Mouse (Mus musculus) CH12.LX (cell line): ENCODE data around the gene Myo1d. TPM values are rescaled to one million over a fixed set of nuclear protein-coding genes. Genes with fewer than 3 reads are reported as not detected.

ENCODE experiments used
- DNase-seq: peaks from one replicate; pipeline ENCODE4 v3.0.0-alpha.2; 2013; ENCODE audit errors: extremely low read depth
- H3K27ac ChIP-seq: 2 replicates; pipeline ENCODE4 v1.5.1; 2012; ENCODE audit warnings: low read depth, mild to moderate bottlenecking, control low read depth, moderate library complexity; ENCODE audit not compliant: insufficient read depth
- H3K27me3 ChIP-seq: replicated peaks from 2 replicates; pipeline ENCODE3; 2012; ENCODE audit warnings: inconsistent platforms
- H3K36me3 ChIP-seq, 2 experiments: replicated peaks in 1 of 2; 2 replicates each; pipeline versions ENCODE3 to v1.6.1; 2012; ENCODE audit warnings: inconsistent platforms in 1 of 2, low read length in 1 of 2, mild to moderate bottlenecking in 1 of 2, mixed read lengths in 1 of 2, moderate library complexity in 1 of 2; ENCODE audit not compliant: control insufficient read depth in 1 of 2, insufficient read depth in 1 of 2
- H3K4me1 ChIP-seq, 2 experiments: 2 replicates each; pipeline ENCODE4 v1.6.1; 2012; ENCODE audit warnings: inconsistent platforms in 1 of 2, moderate library complexity in 1 of 2; ENCODE audit not compliant: insufficient read depth in 2 of 2, control insufficient read depth in 1 of 2
- H3K4me2 ChIP-seq: 2 replicates; pipeline ENCODE4 v1.6.1; 2012; ENCODE audit warnings: low read depth, mild to moderate bottlenecking, control low read depth; ENCODE audit not compliant: poor library complexity, insufficient read depth, severe bottlenecking
- H3K4me3 ChIP-seq, 3 experiments: fragments of 150-350 bp in 1 of 3; sonication (generic) in 1 of 3; replicated peaks in 1 of 3; 2 replicates each; pipeline versions ENCODE3 to v1.5.1; 2011 to 2012; ENCODE audit warnings: low read depth in 2 of 3, low read length in 2 of 3, mild to moderate bottlenecking in 2 of 3, moderate library complexity in 2 of 3, control low read depth in 1 of 3, improper control_type of control experiment in 1 of 3, inconsistent platforms in 1 of 3, mixed read lengths in 1 of 3; ENCODE audit not compliant: poor library complexity in 1 of 3
- H3K79me2 ChIP-seq: replicated peaks from 2 replicates; pipeline ENCODE4 v1.6.1; 2012; ENCODE audit warnings: mild to moderate bottlenecking, moderate library complexity; ENCODE audit not compliant: control insufficient read depth, poor library complexity, insufficient read depth, severe bottlenecking; ENCODE audit errors: extremely low read depth
- H3K9ac ChIP-seq: 2 replicates; pipeline ENCODE4 v1.6.1; 2012; ENCODE audit warnings: low read depth, mild to moderate bottlenecking, control low read depth, moderate library complexity; ENCODE audit not compliant: insufficient read depth
- H3K9me3 ChIP-seq: replicated peaks from 2 replicates; pipeline ENCODE3; 2012; ENCODE audit warnings: low read length, inconsistent platforms, mixed read lengths
- EP300 ChIP-seq: IDR thresholded peaks from 2 replicates; pipeline ENCODE4 v1.6.1; 2011; ENCODE audit warnings: low read length, improper control_type of control experiment
- ETS1 ChIP-seq: conservative IDR thresholded peaks from 2 replicates; pipeline ENCODE4 v1.6.1; 2012; ENCODE audit warnings: low read depth, mild to moderate bottlenecking, inconsistent platforms, low read length, improper control_type of control experiment, moderate library complexity
- GABPA ChIP-seq: IDR thresholded peaks from 2 replicates; pipeline ENCODE4 v1.6.1; 2012; ENCODE audit warnings: low read depth, low read length, improper control_type of control experiment, inconsistent platforms; ENCODE audit not compliant: insufficient replicate concordance
- HCFC1 ChIP-seq: IDR thresholded peaks from 2 replicates; pipeline ENCODE4 v1.6.1; 2012; ENCODE audit warnings: low read depth, mild to moderate bottlenecking, inconsistent platforms, low read length, improper control_type of control experiment
- IRF4 ChIP-seq: IDR thresholded peaks from 2 replicates; pipeline ENCODE4 v1.6.1; 2014; ENCODE audit warnings: low read depth, mild to moderate bottlenecking, inconsistent platforms, low read length, improper control_type of control experiment
- JUN ChIP-seq: IDR thresholded peaks from 2 replicates; pipeline ENCODE4 v1.6.1; 2011; ENCODE audit warnings: low read depth, mild to moderate bottlenecking, low read length, improper control_type of control experiment, moderate library complexity; ENCODE audit not compliant: insufficient read depth
- JUND ChIP-seq: conservative IDR thresholded peaks from 2 replicates; pipeline ENCODE4 v1.6.1; 2011; ENCODE audit warnings: low read depth, low read length, improper control_type of control experiment
- MEF2A ChIP-seq: IDR thresholded peaks from 2 replicates; pipeline ENCODE4 v1.6.1; 2014; ENCODE audit warnings: low read depth, mild to moderate bottlenecking, inconsistent platforms, low read length, improper control_type of control experiment, borderline replicate concordance
- NRF1 ChIP-seq: IDR thresholded peaks from 2 replicates; pipeline ENCODE4 v1.6.1; 2014; ENCODE audit warnings: low read depth, mild to moderate bottlenecking, inconsistent platforms, low read length, improper control_type of control experiment, moderate library complexity
- PAX5 ChIP-seq: IDR thresholded peaks from 2 replicates; pipeline ENCODE4 v1.6.1; 2012; ENCODE audit warnings: low read length, inconsistent platforms, mixed read lengths
- POLR2A ChIP-seq: IDR thresholded peaks from 2 replicates; pipeline ENCODE4 v1.6.1; 2011; ENCODE audit warnings: low read depth, mild to moderate bottlenecking, improper control_type of control experiment, low read length
- RAD21 ChIP-seq: IDR thresholded peaks from 2 replicates; pipeline ENCODE4 v1.6.1; 2011; ENCODE audit warnings: low read depth, mild to moderate bottlenecking, low read length, improper control_type of control experiment, moderate library complexity
- RCOR1 ChIP-seq: conservative IDR thresholded peaks from 2 replicates; pipeline ENCODE4 v1.6.1; 2012; ENCODE audit warnings: low read depth, mild to moderate bottlenecking, inconsistent platforms, low read length, improper control_type of control experiment
- SIN3A ChIP-seq: IDR thresholded peaks from 2 replicates; pipeline ENCODE4 v1.6.1; 2012; ENCODE audit warnings: low read length, improper control_type of control experiment, inconsistent platforms
- TBP ChIP-seq: conservative IDR thresholded peaks from 2 replicates; pipeline ENCODE4 v1.6.1; 2011; ENCODE audit warnings: low read depth, low read length, improper control_type of control experiment
- TCF12 ChIP-seq: IDR thresholded peaks from 2 replicates; pipeline ENCODE4 v1.6.1; 2014; ENCODE audit warnings: low read depth, mild to moderate bottlenecking, inconsistent platforms, low read length, improper control_type of control experiment
- UBTF ChIP-seq: IDR thresholded peaks from 2 replicates; pipeline ENCODE4 v1.6.1; 2012; ENCODE audit warnings: low read depth, mild to moderate bottlenecking, inconsistent platforms, low read length, improper control_type of control experiment, moderate library complexity
- USF1 ChIP-seq: IDR thresholded peaks from 2 replicates; pipeline ENCODE4 v1.6.1; 2014; ENCODE audit warnings: low read depth, mild to moderate bottlenecking, inconsistent platforms, low read length, improper control_type of control experiment
- ZKSCAN1 ChIP-seq: IDR thresholded peaks from 2 replicates; pipeline ENCODE4 v1.6.1; 2012; ENCODE audit warnings: low read depth, inconsistent platforms, low read length, improper control_type of control experiment, borderline replicate concordance
- ZMIZ1 ChIP-seq: IDR thresholded peaks from 2 replicates; pipeline ENCODE4 v1.6.1; 2012; ENCODE audit warnings: low read depth, mild to moderate bottlenecking, inconsistent platforms, low read length, improper control_type of control experiment
- ZNF384 ChIP-seq: IDR thresholded peaks from 2 replicates; pipeline ENCODE4 v1.6.1; 2012; ENCODE audit warnings: low read depth, low read length, improper control_type of control experiment, inconsistent platforms
- dilution Hi-C: fragments of 300-500 bp; cut with MboI; formaldehyde crosslinking; loops from 2 replicates; pipeline ENCODE4 v1.14.3; 2020; ENCODE audit warnings: low sequenced_read_pairs; ENCODE audit not compliant: extremely low pct_unique_long_range_greater_than_20kb, extremely low pct_ligation_motif_present
- in situ Hi-C: fragments of 300-500 bp; cut with MboI; formaldehyde crosslinking; loops from 3 replicates; pipeline ENCODE4 v1.14.3; 2019; ENCODE audit warnings: low sequenced_read_pairs, low pct_ligation_motif_present, low pct_unique_long_range_greater_than_20kb, mixed read lengths
- polyA plus RNA-seq: library from polyadenylated mRNA; unstranded; fragments of >175 nt; gene quantifications from 2 replicates; pipeline ENCODE4 v1.2.1, GENCODE M21; 2012; ENCODE audit warnings: low read depth; ENCODE audit not compliant: insufficient read length
- total RNA-seq, 2 experiments: library from RNA; depleted of rRNA; stranded (reverse); fragments of 300-350 nt in 1 of 2; fragments of >200 nt in 1 of 2; gene quantifications; 2 replicates each; pipeline ENCODE4 v1.2.3; 2012 to 2014

Myo1d gene
- total and polyA plus RNA-seq, 3 experiments = 2.2 to 5.6 (median 2.9) TPM

DNA sequence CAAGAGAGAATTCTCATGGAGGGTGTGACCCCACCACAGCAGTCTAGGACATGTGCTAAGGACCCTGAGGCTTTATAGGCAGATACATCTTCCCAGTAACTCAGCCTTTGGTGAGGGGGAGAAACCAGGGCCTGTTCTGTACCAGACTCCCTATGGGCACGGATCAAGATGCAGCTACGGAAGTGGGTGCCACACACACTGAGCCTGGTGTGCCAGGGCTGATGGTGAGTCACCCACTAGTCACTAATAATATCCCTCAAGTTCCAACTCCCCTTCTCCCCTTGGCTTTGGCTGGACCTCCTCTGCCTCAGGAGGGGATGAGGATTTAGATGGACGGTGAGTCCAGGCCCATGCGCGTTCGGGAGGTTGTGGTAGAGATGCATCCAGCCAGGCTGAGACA, 283.9 kb downstream of the Myo1d start:
- Histone ChIP-seq H3K27ac (0 out of 2 replicates have a peak overlapping the region, but pooled peaks have one; percentile 13), H3K4me3 (no peak overlapping the region), H3K36me3 (no peaks in the 10 kb centered on the region), H3K27me3 (no peaks in the 10 kb centered on the region)
- no peak for DNase-seq
- TF ChIP-seq EP300 = no peak
- TF ChIP-seq NRF1 = no peak
- TF ChIP-seq JUN = no peak
- TF ChIP-seq PAX5 = no peak
- TF ChIP-seq ZKSCAN1 = no peak
- no peak for TF ChIP-seq HCFC1
- TF ChIP-seq TBP = no peak
- no peak for TF ChIP-seq USF1
- no peak for TF ChIP-seq JUND
- TF ChIP-seq, all 38 proteins: peak for 0
- peaks cover 2% of the 10 kb centered on the region for H3K9me3 ChIP-seq
- dilution Hi-C loops = no loop called here
- peaks cover 44 to 64% of the 10 kb centered on the region in 2 experiments for H3K4me1 ChIP-seq
- in situ Hi-C loops = no loop called here
- no peak overlapping the region for H3K4me2 ChIP-seq
- no peak overlapping the region for H3K9ac ChIP-seq
- H3K79me2 ChIP-seq = no peaks in the 10 kb centered on the region

DNA sequence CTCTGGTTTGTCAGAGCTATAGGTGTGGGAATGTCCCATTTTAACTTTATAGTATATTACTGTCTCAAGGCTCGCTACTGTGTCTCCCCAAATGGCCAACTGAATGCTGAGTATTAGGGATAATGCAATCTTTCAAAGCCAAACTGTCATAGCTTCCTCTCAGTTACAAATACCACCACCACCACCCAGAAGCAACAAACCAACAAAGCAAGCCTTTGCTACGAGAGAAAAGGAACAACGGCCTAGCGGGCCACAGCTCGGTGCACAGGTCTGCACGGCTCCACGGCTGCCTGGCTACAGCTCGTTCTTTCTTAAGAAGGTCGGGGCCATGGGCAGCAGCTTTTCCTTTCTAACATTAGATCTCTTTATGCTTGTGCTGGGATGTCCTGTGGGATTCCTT, 285.0 kb downstream of the Myo1d start:
- Histone ChIP-seq H3K36me3 (no peaks in the 10 kb centered on the region), H3K79me2 (no peaks in the 10 kb centered on the region), H3K9ac (no peak overlapping the region), H3K4me3 (no peak overlapping the region), H3K9me3 (peaks cover 2% of the 10 kb centered on the region), H3K27me3 (no peaks in the 10 kb centered on the region), H3K4me2 (no peak overlapping the region), H3K4me1 (peaks cover 41 to 68% of the 10 kb centered on the region in 2 experiments), H3K27ac (no peak overlapping the region)
- DNase-seq = no peak
- in situ Hi-C loops (no loop called here), dilution Hi-C loops (no loop called here)
- TF ChIP-seq ZKSCAN1 = no peak
- no peak for TF ChIP-seq JUN
- no peak for TF ChIP-seq IRF4
- TF ChIP-seq NRF1 = no peak
- TF ChIP-seq MEF2A = no peak
- no peak for TF ChIP-seq SIN3A
- TF ChIP-seq ETS1 = no peak

DNA sequence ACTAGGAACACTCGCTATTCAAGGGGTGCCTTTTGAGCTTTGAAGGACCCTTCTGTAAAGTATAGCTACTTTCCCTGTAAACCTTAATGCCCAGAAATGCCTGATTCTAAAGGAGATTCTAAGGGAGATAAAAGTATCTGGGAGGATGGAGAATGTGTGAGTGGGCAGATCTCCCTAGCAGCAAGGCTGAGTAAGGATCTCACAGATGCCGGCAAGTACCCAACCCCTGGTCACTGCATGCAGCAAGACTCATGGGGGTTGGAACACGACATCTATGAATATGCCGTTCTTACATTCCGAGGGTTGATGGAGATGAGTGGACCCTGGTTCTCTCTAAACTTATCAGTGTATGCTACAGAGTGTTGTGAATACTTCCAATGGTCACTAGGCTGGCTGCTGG, 286.6 kb downstream of the Myo1d start:
- no peak overlapping the region for H3K4me2 ChIP-seq
- no peak for DNase-seq
- H3K4me1 ChIP-seq = peaks cover 36 to 68% of the 10 kb centered on the region in 2 experiments
- in situ Hi-C loops = no loop called here
- no peak overlapping the region for H3K27ac ChIP-seq
- H3K79me2 ChIP-seq = no peaks in the 10 kb centered on the region
- H3K36me3 ChIP-seq = no peaks in the 10 kb centered on the region
- H3K27me3 ChIP-seq = no peaks in the 10 kb centered on the region
- TF ChIP-seq EP300 (no peak), UBTF (no peak), HCFC1 (no peak), TCF12 (no peak), ZNF384 (no peak), MEF2A (no peak), ZKSCAN1 (no peak), RAD21 (no peak), RCOR1 (no peak), ZMIZ1 (no peak), POLR2A (no peak), NRF1 (no peak), PAX5 (no peak), GABPA (no peak)
- peaks cover 2% of the 10 kb centered on the region for H3K9me3 ChIP-seq
- dilution Hi-C loops = no loop called here
- H3K9ac ChIP-seq = no peak overlapping the region
- no peak overlapping the region for H3K4me3 ChIP-seq
